Mouse (Mus musculus) lung, adult 2 months (tissue): Measurements from ENCODE around the gene Angel1.

Experiments
- CTCF ChIP-seq: fragments of 200-500 bp; IDR thresholded peaks from 2 replicates; pipeline ENCODE4 v1.5.1; 2011; ENCODE audit warnings: mild to moderate bottlenecking, low read length, control low read depth; ENCODE audit not compliant: insufficient read depth
- POLR2A ChIP-seq: fragments of 200-500 bp; IDR thresholded peaks from 2 replicates; pipeline ENCODE4 v1.6.1; 2011; ENCODE audit warnings: low read depth, mild to moderate bottlenecking, control low read depth, low read length, borderline replicate concordance; ENCODE audit errors: extremely low read depth

- TF ChIP-seq CTCF (no peak), POLR2A (no peak)
Observed at GRCm38 (mm10) chr12:86772551-86772950, 46.3 kb upstream of the Angel1 start.
